Mouse (Mus musculus): ENCODE measurements around the gene Epo. TPM values are rescaled to one million over a fixed set of nuclear protein-coding genes. Genes with fewer than 3 reads are reported as not detected.

Epo gene
- total RNA-seq (2021), result not detected

- intact Hi-C loops (cut with DNase I), result loop anchor here (1.0 to 10.0 kb wide), 7 partner anchors 20 to 498 kb away; partner anchors contain the start of genes Actl6b, Fbxo24, Gm20605 and Lrch4
- peak; percentile 98 for DNase-seq (ENCODE audit: low spot score in 2 of 2)
These were observed at the start of gene Epo, which contains the start of gene Gnb2 for GRCm38 (mm10) chr5:137533117-137533827. TSS of gene Epo (minus strand) at chr5:137533242. TSS of gene Gnb2 (minus strand) at chr5:137533510.

GRCm38 (mm10) chr5:137582702-137583101, 49.7 kb upstream of the Epo start:
- intact Hi-C loops (cut with DNase I), result loop anchor here (5.0 kb wide), 1 partner anchor 70 kb away; no protein-coding TSS in a partner anchor
- DNase-seq (ENCODE audit: low spot score in 2 of 2), result no peak

GRCm38 (mm10) chr5:137580246-137580645, 47.2 kb upstream of the Epo start:
- no peak for DNase-seq (ENCODE audit: low spot score in 2 of 2)
- intact Hi-C loops (cut with DNase I), result loop anchor here (5.0 kb wide), 1 partner anchor 68 kb away; no protein-coding TSS in a partner anchor

GRCm38 (mm10) chr5:137574470-137574901, 41.4 kb upstream of the Epo start:
- peak; percentile 52 to 68 for DNase-seq (ENCODE audit: low spot score in 2 of 2)
- intact Hi-C loops (cut with DNase I), result no loop called here

- intact Hi-C loops (cut with DNase I), result no loop called here
- DNase-seq (ENCODE audit: low spot score in 2 of 2), result no peak
These were observed 37.9 kb upstream of the Epo start for GRCm38 (mm10) chr5:137570691-137571586.

GRCm38 (mm10) chr5:137570181-137570580, 37.1 kb upstream of the Epo start:
- DNase-seq (ENCODE audit: low spot score in 2 of 2), result no peak
- intact Hi-C loops (cut with DNase I), result no loop called here

- intact Hi-C loops (cut with DNase I), result no loop called here
- no peak for DNase-seq (ENCODE audit: low spot score in 2 of 2)
These were observed 36.6 kb upstream of the Epo start, which contains the start of gene Tfr2 for GRCm38 (mm10) chr5:137569665-137570064. TSS of gene Tfr2 (plus strand) at chr5:137569840.

GRCm38 (mm10) chr5:137569031-137569430, 36.0 kb upstream of the Epo start:
- DNase-seq (ENCODE audit: low spot score in 2 of 2), result no peak
- intact Hi-C loops (cut with DNase I), result no loop called here

GRCm38 (mm10) chr5:137568223-137568798, 35.3 kb upstream of the Epo start:
- intact Hi-C loops (cut with DNase I), result no loop called here
- no peak for DNase-seq (ENCODE audit: low spot score in 2 of 2)

GRCm38 (mm10) chr5:137566416-137566815, 33.4 kb upstream of the Epo start:
- DNase-seq (ENCODE audit: low spot score in 2 of 2), result no peak
- intact Hi-C loops (cut with DNase I), result no loop called here

- no peak for DNase-seq (ENCODE audit: low spot score in 2 of 2)
- intact Hi-C loops (cut with DNase I), result no loop called here
These were observed 32.7 kb upstream of the Epo start for GRCm38 (mm10) chr5:137565744-137566143.

GRCm38 (mm10) chr5:137562965-137563364, 29.9 kb upstream of the Epo start:
- intact Hi-C loops (cut with DNase I), result no loop called here
- DNase-seq (ENCODE audit: low spot score in 2 of 2), result peak; percentile 47 to 78

GRCm38 (mm10) chr5:137561556-137561955, 28.5 kb upstream of the Epo start:
- intact Hi-C loops (cut with DNase I), result loop anchor here (1.0 kb wide), 1 partner anchor 28 kb away; the partner anchor contains the start of genes Epo and Gnb2
- DNase-seq (ENCODE audit: low spot score in 2 of 2), result peak; percentile 21 to 75

GRCm38 (mm10) chr5:137553898-137554297, 20.9 kb upstream of the Epo start:
- intact Hi-C loops (cut with DNase I), result loop anchor here (1.0 kb wide), 1 partner anchor 21 kb away; the partner anchor contains the start of genes Epo and Gnb2
- no peak for DNase-seq (ENCODE audit: low spot score in 2 of 2)

- DNase-seq (ENCODE audit: low spot score in 2 of 2), result peak; percentile 91 to 95
- intact Hi-C loops (cut with DNase I), result loop anchor here (1.0 kb wide), 1 partner anchor 20 kb away; the partner anchor contains the start of genes Epo and Gnb2
These were observed 20.4 kb upstream of the Epo start, which contains the start of gene Actl6b for GRCm38 (mm10) chr5:137553411-137553837. TSS of gene Actl6b (plus strand) at chr5:137553517.

- no peak for DNase-seq (ENCODE audit: low spot score in 2 of 2)
- intact Hi-C loops (cut with DNase I), result loop anchor here (1.0 kb wide), 1 partner anchor 20 kb away; the partner anchor contains the start of genes Epo and Gnb2
These were observed 20.0 kb upstream of the Epo start for GRCm38 (mm10) chr5:137553000-137553399.

GRCm38 (mm10) chr5:137551119-137551518, 18.1 kb upstream of the Epo start:
- DNase-seq (ENCODE audit: low spot score in 2 of 2), result no peak
- intact Hi-C loops (cut with DNase I), result no loop called here

- intact Hi-C loops (cut with DNase I), result no loop called here
- DNase-seq (ENCODE audit: low spot score in 2 of 2), result no peak
These were observed 16.8 kb upstream of the Epo start for GRCm38 (mm10) chr5:137549840-137550239.

- no peak for DNase-seq (ENCODE audit: low spot score in 2 of 2)
- intact Hi-C loops (cut with DNase I), result no loop called here
These were observed 12.6 kb upstream of the Epo start for GRCm38 (mm10) chr5:137545596-137545995.
